10 mouse cellular contexts compared by ENCODE assay signal in the genomic region with DNA sequence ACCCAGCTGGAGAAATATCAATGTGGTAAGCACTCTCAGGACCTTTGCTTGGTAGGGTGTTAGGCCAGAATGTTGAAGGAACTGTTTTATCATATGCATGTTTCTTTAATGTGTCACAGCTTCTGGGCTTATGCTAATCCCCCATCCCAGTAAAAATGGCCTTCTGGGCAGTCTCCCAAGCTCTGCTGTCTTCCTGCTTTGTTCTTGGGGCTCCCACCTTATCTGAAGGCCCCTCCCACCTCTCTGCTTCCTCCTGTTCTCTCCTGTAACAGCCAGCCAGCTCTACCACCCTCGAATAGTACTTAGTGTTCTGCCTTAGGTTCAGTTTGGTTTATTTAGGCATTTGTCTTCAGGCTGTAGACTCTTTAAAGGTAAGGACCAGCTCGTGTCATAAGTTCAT. TPM values are rescaled to one million over a fixed set of nuclear protein-coding genes. Genes with fewer than 3 reads are reported as not detected.
DNase-seq lines count a peak whose midpoint lies in the region; ATAC-seq and TF ChIP-seq lines count a peak whose summit lies in the region.
"Had no signal": no experiment of that assay in that cellular context is flagged by ENCODE, and none has a peak within 500 bp of the region (broad histone marks: within the 10 kb centered on the region; RNA-seq: fewer than 3 reads in every experiment).

No protein-coding gene starts in this region.

- no peaks in the 10 kb centered on the region for H3K9me3 ChIP-seq in midbrain, embryonic 13.5 days
- no peaks in the 10 kb centered on the region for H3K9me3 ChIP-seq in midbrain, embryonic 16.5 days (replicated peaks; ENCODE audit: control insufficient read depth, low read length, poor library complexity, severe bottlenecking)
- H3K9me3 ChIP-seq in stomach, postnatal 0 days (ENCODE audit: control insufficient read depth, low read length): no peaks in the 10 kb centered on the region

- no peak for ATAC-seq in midbrain, embryonic 13.5 days
- no peak for ATAC-seq in midbrain, embryonic 16.5 days
- peak; percentile 59 for ATAC-seq in stomach, postnatal 0 days (ENCODE audit: low FRiP score, low TSS enrichment)

- WGBS in midbrain, embryonic 13.5 days: 53% methylated on average over 2 of the region's 2 CpGs
- 34% methylated on average over 2 of the region's 2 CpGs for WGBS in midbrain, embryonic 16.5 days
- 21% methylated on average over 2 of the region's 2 CpGs for WGBS in stomach, postnatal 0 days

- H3K9ac ChIP-seq in midbrain, embryonic 13.5 days (replicated peaks): no peak overlapping the region
- no peak overlapping the region for H3K9ac ChIP-seq in midbrain, embryonic 16.5 days (ENCODE audit: low read depth, low read length)
- H3K9ac ChIP-seq in stomach, postnatal 0 days (ENCODE audit: low read length): 0 out of 2 replicates have a peak overlapping the region, but pooled peaks have one; percentile 35

- TF ChIP-seq EP300 in stomach, postnatal 0 days (optimal IDR thresholded peaks at IDR 0.05): no peak

- TF ChIP-seq CTCF in stomach, postnatal 0 days (IDR thresholded peaks at IDR 0.05; ENCODE audit: low read depth): no peak

- DNase-seq in heart, adult 18-20 months: peak; percentile 27 to 57
- no peak for DNase-seq in heart, postnatal 25 days (ENCODE audit: low spot score)
- DNase-seq in heart, postnatal 4 days: peak; percentile 35
- DNase-seq in stomach, postnatal 0 days (ENCODE audit: low spot score): peak; percentile 59
- DNase-seq in left cerebral cortex, postnatal 10 days (ENCODE audit: extremely low spot score in 1 of 2, low spot score in 2 of 2): no peak
- DNase-seq in ovary, postnatal 36 days (ENCODE audit: low spot score): no peak
- DNase-seq: cerebellum, adult 8-10 months had no signal

- 0 out of 2 replicates have a peak, but pooled peaks cover 2% of the 10 kb centered on the region for H3K36me3 ChIP-seq in midbrain, embryonic 13.5 days
- no peaks in the 10 kb centered on the region for H3K36me3 ChIP-seq in midbrain, embryonic 16.5 days (ENCODE audit: control insufficient read depth, insufficient read depth, low read length)
- no peaks in the 10 kb centered on the region for H3K36me3 ChIP-seq in stomach, postnatal 0 days (ENCODE audit: control insufficient read depth, insufficient read depth, low read length)

- no peak overlapping the region for H3K4me3 ChIP-seq in midbrain, embryonic 13.5 days (replicated peaks)
- H3K4me3 ChIP-seq in midbrain, embryonic 16.5 days (ENCODE audit: low read depth, low read length): no peak overlapping the region
- H3K4me3 ChIP-seq in stomach, postnatal 0 days (ENCODE audit: low read depth, low read length): no peak overlapping the region

- H3K4me2 ChIP-seq in midbrain, embryonic 13.5 days (replicated peaks): no peak overlapping the region
- no peak overlapping the region for H3K4me2 ChIP-seq in midbrain, embryonic 16.5 days (ENCODE audit: low read length)
- H3K4me2 ChIP-seq in stomach, postnatal 0 days (replicated peaks; ENCODE audit: low read depth): no peak overlapping the region

- H3K4me1 ChIP-seq in midbrain, embryonic 13.5 days (replicated peaks): peaks cover 72% of the 10 kb centered on the region
- H3K4me1 ChIP-seq in midbrain, embryonic 16.5 days (ENCODE audit: control insufficient read depth, insufficient read depth, low read length): peaks cover 30% of the 10 kb centered on the region
- H3K4me1 ChIP-seq in stomach, postnatal 0 days (replicated peaks; ENCODE audit: control insufficient read depth, insufficient read depth): peaks cover 24% of the 10 kb centered on the region

- intact Hi-C loops in heart, postnatal 25 days (cut with DNase I): no loop called here
- intact Hi-C loops in left cerebral cortex, postnatal 10 days (cut with DNase I): no loop called here

- peak overlapping the region; percentile 16; the same call in 1 of the 2 replicates for H3K27ac ChIP-seq in midbrain, embryonic 13.5 days
- no peak overlapping the region for H3K27ac ChIP-seq in midbrain, embryonic 16.5 days (ENCODE audit: low read length)
- H3K27ac ChIP-seq in stomach, postnatal 0 days (replicated peaks): peak overlapping the region; percentile 65

- H3K27me3 ChIP-seq in midbrain, embryonic 13.5 days: no peaks in the 10 kb centered on the region
- no peaks in the 10 kb centered on the region for H3K27me3 ChIP-seq in midbrain, embryonic 16.5 days (ENCODE audit: control insufficient read depth, insufficient read depth, low read depth, low read length)
- no peaks in the 10 kb centered on the region for H3K27me3 ChIP-seq in stomach, postnatal 0 days (ENCODE audit: control insufficient read depth, insufficient read depth, low read length)
- H3K27me3 ChIP-seq: CH12.LX had no signal

RNA-seq across cellular contexts. Expression of gene Sort1, which starts 10.5 kb away (rescaled TPM):
- total RNA-seq in heart, adult 18-20 months (2021): 10 to 100 TPM; 18.1 to 25.7 TPM
- 10 to 100 TPM; 17.1 to 18.9 TPM for total RNA-seq in heart, postnatal 25 days (2021)
- 14.9 and 18.3 TPM in 2 replicates for polyA plus RNA-seq in midbrain, embryonic 13.5 days (2015; fragmentation: Nextera tagmentation; extraction: Ambion mirVana)
- 12.4 and 16.2 TPM in 2 replicates for polyA plus RNA-seq in midbrain, embryonic 16.5 days (2015; fragmentation: Nextera tagmentation; extraction: Ambion mirVana)
- total RNA-seq in heart, postnatal 4 days (2021): 10 to 100 TPM; 28.9 to 32.3 TPM
- polyA plus RNA-seq in stomach, postnatal 0 days (2015; fragmentation: Nextera tagmentation; extraction: Ambion mirVana): 7.6 and 9.2 TPM in 2 replicates
- total RNA-seq in left cerebral cortex, postnatal 10 days (2021): 100 to 1,000 TPM; 176 to 177 TPM

RNA-seq across cellular contexts. Expression of gene Psma5, which starts 37.7 kb away (rescaled TPM):
- total RNA-seq in heart, adult 18-20 months (2021): 10 to 100 TPM; 55.0 to 59.5 TPM
- total RNA-seq in heart, postnatal 25 days (2021): 10 to 100 TPM; 52.5 to 53.8 TPM
- 242 and 257 TPM in 2 replicates for polyA plus RNA-seq in midbrain, embryonic 13.5 days (2015; fragmentation: Nextera tagmentation; extraction: Ambion mirVana)
- polyA plus RNA-seq in midbrain, embryonic 16.5 days (2015; fragmentation: Nextera tagmentation; extraction: Ambion mirVana): 220 and 238 TPM in 2 replicates
- 10 to 100 TPM; 77.4 to 81.8 TPM for total RNA-seq in heart, postnatal 4 days (2021)
- 159 and 166 TPM in 2 replicates for polyA plus RNA-seq in stomach, postnatal 0 days (2015; fragmentation: Nextera tagmentation; extraction: Ambion mirVana)
- total RNA-seq in left cerebral cortex, postnatal 10 days (2021): 10 to 100 TPM; 91.4 to 92.5 TPM

Comparison
In these comparisons a context has a peak if more than half of its experiments do, and no peak if none do; other contexts are left out.
1. DNase-seq: peak in heart, adult 18-20 months (2 of 2), heart, postnatal 4 days (single experiment) and stomach, postnatal 0 days (single experiment); none in heart, postnatal 25 days (single experiment), left cerebral cortex, postnatal 10 days (0 of 2) and ovary, postnatal 36 days (single experiment).
2. RNA of gene Sort1, which starts 10.5 kb away (total RNA-seq): 176 to 177 TPM in left cerebral cortex, postnatal 10 days; 28.9 to 32.3 TPM in heart, postnatal 4 days, 18.1 to 25.7 TPM in heart, adult 18-20 months and 17.1 to 18.9 TPM in heart, postnatal 25 days; every median in the first group is over 4 times any median in the second.